Mouse (Mus musculus) frontal cortex, postnatal 14 days (tissue): ENCODE measurements at regions not wholly inside any gene's neighbourhood (a gene's known extent, or its start where the extent isn't known, plus 50 kb on each side); places are given as distances from the start of the nearest gene placed in this dataset.

Experiments
- DNase-seq, 2 experiments: peaks; one replicate each; pipeline ENCODE4 v3.0.0; 2022; ENCODE audit warnings: low spot score in 2 of 2

DNA sequence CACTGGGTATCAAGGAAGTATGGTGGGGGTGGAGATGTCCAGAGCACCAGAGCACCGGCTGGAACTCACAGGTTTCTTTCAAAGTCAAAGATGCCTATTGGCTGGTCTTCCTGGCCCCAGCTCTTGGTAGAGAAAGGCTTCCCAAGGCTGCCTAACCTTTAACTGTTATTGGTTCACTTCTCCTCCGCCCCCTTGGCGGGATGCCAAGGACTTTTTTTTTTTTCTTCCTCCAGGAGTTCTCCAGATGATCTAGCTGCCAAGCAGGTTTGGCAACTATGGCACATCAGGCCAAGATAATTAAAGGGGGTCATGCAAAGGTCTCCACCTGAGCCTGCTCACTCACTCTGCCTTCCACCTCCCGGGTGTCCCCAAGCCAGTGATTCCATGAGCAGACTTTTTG lies 67.5 kb downstream of the Sc5d start:
- DNase-seq, result no peak

DNA sequence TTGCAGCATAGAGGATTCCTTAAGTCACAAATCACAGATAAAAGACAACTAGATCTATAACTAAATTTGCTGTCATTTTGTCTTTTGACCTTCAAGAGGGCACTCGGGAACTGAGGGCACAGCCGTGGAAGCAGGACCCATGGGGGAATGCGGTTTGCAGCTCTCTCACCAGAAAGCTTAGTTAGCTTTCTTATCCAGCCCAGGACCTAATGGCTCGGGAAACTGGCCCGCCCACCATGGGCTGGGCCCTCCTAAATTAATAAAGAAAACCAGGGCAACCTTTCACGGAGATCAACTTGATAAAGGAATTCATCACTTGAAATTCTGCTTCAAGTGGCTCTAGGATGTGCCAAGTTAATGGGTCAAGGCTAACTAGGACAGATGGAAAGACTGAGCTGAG lies 67.9 kb downstream of the Sc5d start:
- no peak for DNase-seq

DNA sequence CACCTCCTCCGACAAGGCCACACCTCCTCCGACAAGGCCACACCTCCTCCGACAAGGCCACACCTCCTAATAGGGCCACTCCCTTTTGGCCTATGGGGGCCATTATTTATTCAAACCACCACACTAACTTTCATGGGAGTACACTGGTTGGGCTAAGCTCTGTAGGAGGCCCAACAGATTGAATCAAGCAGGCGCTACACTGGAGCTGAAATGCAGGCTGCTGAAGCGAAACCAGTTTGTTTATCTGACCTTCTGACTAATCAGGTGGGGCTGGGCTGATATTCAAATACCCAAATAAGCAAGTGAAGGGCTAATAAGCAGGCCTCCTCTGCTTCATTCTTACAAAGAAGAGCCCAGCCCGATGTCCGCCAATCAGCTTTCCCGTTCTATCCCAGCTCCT lies 68.4 kb downstream of the Sc5d start:
- DNase-seq, result no peak

DNA sequence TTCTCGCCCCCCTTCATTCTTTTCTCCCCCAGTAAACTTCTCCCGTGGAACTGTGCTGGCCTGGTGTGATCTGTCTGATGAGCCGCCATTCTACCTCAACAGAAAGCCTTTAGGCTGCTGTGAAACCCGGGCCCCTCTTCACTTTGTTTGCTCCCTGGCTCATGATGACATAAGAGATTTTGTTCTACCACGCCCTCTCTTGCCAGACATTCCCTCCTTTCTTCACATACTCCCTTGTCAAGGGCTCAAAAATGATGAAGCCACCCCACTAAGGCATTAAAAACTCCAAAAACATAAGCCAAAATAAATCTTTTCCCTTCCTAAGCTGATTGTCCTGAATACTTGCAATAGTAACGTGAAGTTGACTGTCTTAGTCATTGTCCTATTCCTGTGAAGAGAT lies 69.1 kb downstream of the Sc5d start:
- DNase-seq, result no peak

DNA sequence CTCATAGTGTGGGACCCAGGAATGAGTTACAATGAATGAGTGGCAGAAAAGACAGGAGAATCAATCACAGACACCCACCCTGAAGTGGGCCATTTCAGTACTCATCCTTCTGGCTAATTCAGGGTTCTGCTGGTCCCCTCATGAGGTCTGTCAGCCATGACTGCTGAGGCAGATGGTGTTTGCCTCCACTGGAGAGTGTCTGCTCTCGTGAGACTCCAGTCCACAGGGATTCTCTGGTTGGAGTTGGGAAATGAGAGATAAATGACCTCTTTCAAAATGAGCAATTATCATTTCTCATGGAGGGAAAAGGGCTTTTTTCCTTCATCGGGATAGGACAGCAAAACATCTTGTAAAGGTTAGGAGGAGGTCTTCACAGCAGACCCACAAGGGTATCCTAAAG lies 69.9 kb downstream of the Sc5d start:
- DNase-seq, result no peak

DNA sequence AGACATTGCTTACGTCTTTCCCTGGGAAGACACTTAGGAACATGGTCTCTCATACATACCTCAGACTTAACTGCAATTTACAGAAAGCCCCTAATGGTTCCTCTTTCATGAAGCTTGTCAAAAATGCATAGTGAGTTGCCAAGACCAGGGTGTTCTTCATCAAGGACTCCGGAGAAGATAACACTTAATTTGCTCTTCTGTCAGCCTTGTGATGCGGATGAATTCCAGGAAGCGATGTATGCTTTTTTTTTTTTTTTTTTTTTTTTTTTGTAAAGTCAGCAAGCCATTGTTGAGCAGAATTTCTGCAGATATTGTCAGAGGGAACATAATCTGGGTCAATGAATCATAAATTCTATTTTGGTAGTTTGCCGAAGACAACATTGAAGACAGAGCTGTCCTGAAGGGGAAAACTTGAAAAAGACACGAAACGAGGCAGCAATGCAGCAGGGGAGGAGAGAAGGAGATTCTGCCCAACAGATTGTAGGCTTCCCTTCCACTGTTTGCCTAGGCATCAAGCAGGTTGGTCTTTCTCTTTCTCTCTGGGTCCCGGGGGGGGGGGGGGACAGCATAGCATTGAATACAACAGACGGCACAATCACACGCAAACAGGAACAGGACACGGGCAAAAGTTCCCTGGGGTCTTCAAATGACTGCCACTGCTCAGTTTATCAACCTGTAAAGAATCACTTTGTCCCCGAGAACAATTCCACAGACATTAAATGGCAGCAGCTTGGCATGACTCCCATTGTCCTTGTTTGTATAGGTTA lies 69.1 kb upstream of the Sorl1 start:
- DNase-seq, result no peak

DNA sequence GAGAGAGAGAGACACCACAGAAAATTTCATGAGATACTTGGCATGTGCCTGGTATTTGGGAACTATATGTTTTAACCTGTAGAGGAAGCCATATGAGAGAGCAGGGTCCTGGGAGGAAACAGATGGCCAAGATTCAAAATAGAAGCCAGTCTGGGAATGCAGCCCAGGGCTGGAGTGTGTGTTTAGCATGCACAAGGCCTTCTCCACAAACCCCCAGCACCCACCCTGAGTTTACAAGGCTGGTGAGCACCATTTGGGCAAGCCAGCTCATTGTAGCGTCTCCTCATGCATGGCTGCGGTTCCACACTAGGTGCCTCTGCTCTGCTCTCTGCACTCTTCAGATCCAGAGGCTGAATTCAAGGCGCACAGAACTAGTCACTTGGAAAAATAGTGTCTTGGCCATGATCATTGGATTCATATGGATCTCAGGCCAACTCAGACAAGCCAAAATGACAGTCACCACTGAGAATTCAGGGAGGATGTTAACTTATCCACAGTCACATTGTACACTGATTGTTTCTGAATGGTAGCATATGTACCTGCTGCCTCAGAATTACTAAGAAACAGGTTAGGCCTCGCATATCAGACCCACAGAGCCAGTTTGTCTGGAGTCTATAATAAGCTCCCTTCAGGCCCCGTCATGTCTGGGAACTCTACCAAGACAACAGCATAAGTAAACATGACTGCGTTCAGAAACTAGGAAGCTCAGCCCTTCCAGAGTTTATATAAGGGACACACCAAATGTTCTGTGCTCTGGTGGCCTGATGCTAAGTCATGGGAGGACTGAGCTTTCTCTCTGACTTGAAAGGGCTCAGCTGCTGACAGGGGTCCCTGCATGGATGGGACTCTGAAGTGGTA lies 63.5 kb upstream of the Sorl1 start:
- DNase-seq, result peak; percentile 49 to 51

DNA sequence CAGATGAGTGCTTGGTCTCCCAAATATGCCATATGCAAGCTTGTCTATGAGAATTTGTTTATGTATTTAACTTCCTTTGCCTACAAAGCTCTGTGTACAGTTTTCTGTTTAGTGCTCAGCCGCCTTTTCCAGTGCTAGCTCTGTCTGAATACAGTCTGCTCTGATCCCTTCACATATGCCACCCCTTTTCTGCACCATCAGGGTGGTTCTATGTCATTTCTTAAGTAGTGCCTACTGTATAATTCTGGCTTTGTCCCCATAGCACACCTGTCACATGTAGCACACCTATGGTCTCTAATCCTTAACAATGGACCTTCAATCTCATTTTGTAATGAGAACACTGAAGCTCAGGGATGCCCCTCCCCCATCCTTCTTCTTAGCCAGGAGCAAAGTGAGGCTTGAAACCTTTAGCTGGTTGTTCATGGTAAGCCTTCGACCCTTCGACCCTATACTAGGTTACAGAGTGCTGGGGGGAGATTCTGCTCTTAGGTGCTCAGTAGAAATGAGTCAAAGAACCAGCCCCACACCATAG lies 60.1 kb upstream of the Sorl1 start:
- DNase-seq, result no peak

DNA sequence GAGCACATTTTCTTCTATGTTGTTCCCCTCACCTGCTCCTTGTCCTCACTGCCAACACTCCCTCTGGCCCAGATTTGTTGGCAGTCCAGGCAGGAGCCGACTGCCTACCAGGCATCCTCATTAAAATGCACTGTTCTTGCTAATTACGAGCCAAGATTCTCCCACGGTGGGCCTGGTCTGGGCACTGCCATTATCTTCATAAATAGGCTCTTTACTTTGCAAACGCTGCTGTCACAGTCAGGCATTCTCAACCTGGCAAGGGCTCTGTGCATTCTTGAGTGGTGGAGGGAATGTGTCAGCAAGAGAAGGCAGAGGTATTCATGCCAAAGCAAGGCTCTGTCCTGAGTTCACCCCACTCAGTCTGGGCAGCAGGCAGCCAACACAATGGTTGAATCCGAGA lies 59.4 kb upstream of the Sorl1 start:
- DNase-seq, result peak; percentile 57 to 76

DNA sequence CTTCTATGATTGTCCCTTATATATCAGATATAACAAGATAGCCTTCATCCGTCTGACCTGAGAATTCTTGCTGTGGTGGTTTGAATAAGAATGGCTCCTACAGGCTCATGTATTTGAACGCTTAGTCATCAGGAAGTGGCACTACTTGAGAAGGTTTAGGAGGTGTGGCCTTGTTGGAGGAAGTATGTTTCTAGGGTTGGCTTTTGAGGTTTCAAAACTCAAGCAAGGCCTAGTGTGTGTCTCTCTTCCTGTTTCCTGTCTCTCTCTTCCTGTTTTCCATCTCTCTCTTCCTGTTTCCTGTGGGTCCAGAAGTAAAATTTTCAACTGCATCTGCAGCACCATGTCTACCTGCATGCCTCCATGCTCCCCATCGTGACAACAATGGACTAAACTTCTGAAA lies 58.3 kb upstream of the Sorl1 start:
- no peak for DNase-seq

DNA sequence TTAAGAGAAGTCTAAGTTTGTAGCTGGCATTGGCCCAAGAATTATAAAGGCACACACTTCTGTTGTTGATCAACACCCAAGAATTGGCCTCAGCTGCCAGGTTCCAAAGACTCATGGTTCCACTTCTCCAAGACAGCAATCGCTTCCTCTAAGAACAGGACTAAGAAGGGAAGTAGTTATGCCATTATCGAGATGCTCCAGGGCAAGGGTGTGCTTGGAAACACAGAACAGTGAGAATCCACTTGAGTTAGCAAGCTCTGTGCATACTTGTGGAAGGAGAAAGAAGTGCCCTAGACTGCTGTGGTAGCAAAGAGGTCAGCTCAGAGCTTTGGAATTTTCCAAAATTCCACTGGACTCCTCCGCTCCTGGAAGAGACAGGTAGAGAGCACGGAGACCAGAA lies 56.1 kb upstream of the Sorl1 start:
- no peak for DNase-seq

DNA sequence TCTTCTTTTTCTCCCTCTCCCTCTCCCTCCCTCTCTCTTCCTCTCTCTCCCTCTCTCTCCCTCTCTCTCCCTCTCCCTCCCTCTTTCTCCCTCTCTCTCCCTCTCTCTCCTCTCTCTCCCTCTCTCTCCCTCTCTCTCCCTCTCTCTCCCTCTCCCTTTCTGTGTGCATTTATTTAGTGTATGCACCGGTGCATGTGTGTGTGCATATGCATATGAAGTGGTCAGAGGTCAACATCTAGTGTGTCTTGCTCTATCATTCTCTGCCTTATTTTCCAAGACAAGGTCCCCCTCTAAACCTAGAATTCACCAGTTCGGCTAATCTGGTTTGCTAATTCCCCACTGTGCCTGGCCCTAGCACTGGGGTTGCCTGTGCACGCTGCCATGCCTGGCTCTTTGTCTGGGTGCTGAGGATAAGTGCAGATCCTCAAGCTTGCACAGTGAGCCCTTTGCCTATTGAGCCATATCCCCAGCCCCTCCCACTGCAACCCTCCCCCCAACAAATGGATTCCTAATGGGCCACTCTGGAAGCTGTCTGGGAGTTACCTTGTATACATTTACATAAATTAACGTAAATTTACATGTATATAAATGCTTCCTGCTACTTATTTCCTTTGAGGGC lies 54.8 kb upstream of the Sorl1 start:
- no peak for DNase-seq

DNA sequence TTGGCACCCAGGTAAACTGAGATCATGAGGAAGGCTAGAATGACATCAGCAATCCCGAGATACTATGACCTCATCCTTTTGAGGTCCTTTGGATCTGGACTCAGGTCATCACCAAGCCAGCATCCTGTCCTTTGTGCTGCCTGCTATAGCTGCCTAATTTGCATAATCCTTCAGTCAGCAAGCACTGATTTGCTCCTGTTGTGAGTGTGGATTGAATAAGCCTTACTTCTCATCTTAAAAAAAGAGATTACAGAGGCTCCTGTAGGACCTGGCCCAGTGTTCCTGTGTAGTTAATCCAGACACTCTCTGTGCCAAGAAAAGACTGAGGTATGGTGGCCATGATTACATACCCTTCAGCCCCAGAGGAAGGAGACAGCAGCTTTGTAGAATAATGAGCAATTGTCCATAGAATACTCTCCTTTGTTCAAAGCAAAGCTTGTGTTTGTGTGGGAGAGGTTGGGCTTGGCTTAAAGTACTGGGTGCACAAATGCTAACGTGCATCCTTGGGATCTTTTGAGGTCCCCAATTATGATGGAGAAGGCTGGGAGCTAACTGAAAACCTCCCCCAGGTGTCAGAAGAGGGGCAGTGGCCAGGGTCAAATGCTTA lies 50.4 kb upstream of the Sorl1 start:
- DNase-seq, result no peak
